In genomic region chr10:68106351-68106950, GRCm38 (mm10) we compare ENCODE assay signal across 9 mouse cellular contexts.
DNase-seq lines count a peak whose midpoint lies in the region; ATAC-seq and TF ChIP-seq lines count a peak whose summit lies in the region.
"Had no signal": no experiment of that assay in that cellular context is flagged by ENCODE, and none has a peak within 500 bp of the region (broad histone marks: within the 10 kb centered on the region; RNA-seq: fewer than 3 reads in every experiment).

No protein-coding gene starts in this region.

- no peak overlapping the region for H3K9ac ChIP-seq in heart, embryonic 16.5 days (ENCODE audit: low read length)
- no peak overlapping the region for H3K9ac ChIP-seq in stomach, embryonic 15.5 days
- no peak overlapping the region for H3K9ac ChIP-seq in stomach, postnatal 0 days (ENCODE audit: low read length)
- H3K9ac ChIP-seq in hindbrain, embryonic 16.5 days (ENCODE audit: low read depth, low read length) = no peak overlapping the region
- H3K9ac ChIP-seq: limb, embryonic 13.5 days had no signal

- no peak for ATAC-seq in heart, embryonic 16.5 days (replicated peaks; ENCODE audit: extremely low read depth, insufficient read depth, low FRiP score)
- ATAC-seq in stomach, embryonic 15.5 days (ENCODE audit: insufficient read depth, low FRiP score, low read depth) = no peak
- no peak for ATAC-seq in stomach, postnatal 0 days (ENCODE audit: low FRiP score, low TSS enrichment)
- ATAC-seq in hindbrain, embryonic 16.5 days = no peak

- no peak for TF ChIP-seq CTCF in stomach, postnatal 0 days (IDR thresholded peaks at IDR 0.05; ENCODE audit: low read depth)

- peaks cover 46% of the 10 kb centered on the region for H3K4me1 ChIP-seq in heart, embryonic 16.5 days (ENCODE audit: control insufficient read depth, insufficient read depth, low read length)
- peaks cover 23% of the 10 kb centered on the region for H3K4me1 ChIP-seq in stomach, embryonic 15.5 days
- H3K4me1 ChIP-seq in stomach, postnatal 0 days (replicated peaks; ENCODE audit: control insufficient read depth, insufficient read depth) = peaks cover 13% of the 10 kb centered on the region
- H3K4me1 ChIP-seq in hindbrain, embryonic 16.5 days (ENCODE audit: control insufficient read depth, insufficient read depth, low read depth, low read length) = peaks cover 21% of the 10 kb centered on the region

- H3K27me3 ChIP-seq in heart, embryonic 16.5 days (ENCODE audit: control insufficient read depth, insufficient read depth, low read length) = no peaks in the 10 kb centered on the region
- H3K27me3 ChIP-seq in stomach, embryonic 15.5 days (replicated peaks) = no peaks in the 10 kb centered on the region
- no peaks in the 10 kb centered on the region for H3K27me3 ChIP-seq in stomach, postnatal 0 days (ENCODE audit: control insufficient read depth, insufficient read depth, low read length)
- H3K27me3 ChIP-seq in hindbrain, embryonic 16.5 days (replicated peaks; ENCODE audit: control insufficient read depth, insufficient read depth, low read length) = no peaks in the 10 kb centered on the region
- H3K27me3 ChIP-seq: limb, embryonic 13.5 days had no signal

- no peak overlapping the region for H3K4me2 ChIP-seq in heart, embryonic 16.5 days (ENCODE audit: low read depth, low read length)
- H3K4me2 ChIP-seq in stomach, embryonic 15.5 days = no peak overlapping the region
- no peak overlapping the region for H3K4me2 ChIP-seq in stomach, postnatal 0 days (replicated peaks; ENCODE audit: low read depth)
- no peak overlapping the region for H3K4me2 ChIP-seq in hindbrain, embryonic 16.5 days (ENCODE audit: low read length)
- H3K4me2 ChIP-seq: limb, embryonic 13.5 days had no signal

- no peak for TF ChIP-seq EP300 in stomach, postnatal 0 days (optimal IDR thresholded peaks at IDR 0.05)

- DNase-seq in heart, adult 18-20 months = no peak
- no peak for DNase-seq in stomach, postnatal 0 days (ENCODE audit: low spot score)
- DNase-seq in layer of hippocampus, postnatal 14 days (ENCODE audit: low spot score in 2 of 2) = no peak
- DNase-seq in layer of hippocampus, postnatal 10 days (ENCODE audit: low spot score in 2 of 2) = no peak
- DNase-seq: thymus, postnatal 36 days had no signal

- 57% methylated on average over 9 of the region's 9 CpGs for WGBS in heart, embryonic 16.5 days
- 47% methylated on average over 9 of the region's 9 CpGs for WGBS in stomach, embryonic 15.5 days
- 38% methylated on average over 9 of the region's 9 CpGs for WGBS in stomach, postnatal 0 days
- 26% methylated on average over 9 of the region's 9 CpGs for WGBS in hindbrain, embryonic 16.5 days

- H3K36me3 ChIP-seq in heart, embryonic 16.5 days (ENCODE audit: control insufficient read depth, insufficient read depth) = peaks cover 5% of the 10 kb centered on the region
- H3K36me3 ChIP-seq in stomach, embryonic 15.5 days = 0 out of 2 replicates have a peak, but pooled peaks cover 8% of the 10 kb centered on the region
- H3K36me3 ChIP-seq in stomach, postnatal 0 days (ENCODE audit: control insufficient read depth, insufficient read depth, low read length) = 0 out of 2 replicates have a peak, but pooled peaks cover 5% of the 10 kb centered on the region
- no peaks in the 10 kb centered on the region for H3K36me3 ChIP-seq in hindbrain, embryonic 16.5 days (ENCODE audit: control insufficient read depth, insufficient read depth, low read length)

- H3K4me3 ChIP-seq in heart, embryonic 16.5 days (ENCODE audit: low read length) = no peak overlapping the region
- H3K4me3 ChIP-seq in stomach, embryonic 15.5 days (replicated peaks) = no peak overlapping the region
- no peak overlapping the region for H3K4me3 ChIP-seq in stomach, postnatal 0 days (ENCODE audit: low read depth, low read length)
- H3K4me3 ChIP-seq in hindbrain, embryonic 16.5 days (ENCODE audit: low read length) = no peak overlapping the region
- H3K4me3 ChIP-seq: limb, embryonic 13.5 days had no signal

- 0 out of 2 replicates have a peak overlapping the region, but pooled peaks have one; percentile 43 for H3K27ac ChIP-seq in heart, embryonic 16.5 days (ENCODE audit: low read length)
- 0 out of 2 replicates have a peak overlapping the region, but pooled peaks have one; percentile 17 for H3K27ac ChIP-seq in stomach, embryonic 15.5 days
- H3K27ac ChIP-seq in stomach, postnatal 0 days (replicated peaks) = no peak overlapping the region
- H3K27ac ChIP-seq in hindbrain, embryonic 16.5 days (ENCODE audit: low read depth, low read length) = peak overlapping the region; percentile 1

- no peaks in the 10 kb centered on the region for H3K9me3 ChIP-seq in heart, embryonic 16.5 days (replicated peaks; ENCODE audit: control insufficient read depth, low read length)
- no peaks in the 10 kb centered on the region for H3K9me3 ChIP-seq in stomach, embryonic 15.5 days
- no peaks in the 10 kb centered on the region for H3K9me3 ChIP-seq in stomach, postnatal 0 days (ENCODE audit: control insufficient read depth, low read length)
- no peaks in the 10 kb centered on the region for H3K9me3 ChIP-seq in hindbrain, embryonic 16.5 days (ENCODE audit: control insufficient read depth, low read length)
- H3K9me3 ChIP-seq: limb, embryonic 13.5 days had no signal
